Comparison of ENCODE assay signal across 26 mouse cellular contexts in genomic region chr10:36850231-36850630, GRCm38 (mm10).
DNase-seq lines count a peak whose midpoint lies in the region; ATAC-seq and TF ChIP-seq lines count a peak whose summit lies in the region.
"Had no signal": no experiment of that assay in that cellular context is flagged by ENCODE, and none has a peak within 500 bp of the region (broad histone marks: within the 10 kb centered on the region; RNA-seq: fewer than 3 reads in every experiment).

No protein-coding gene starts in this region.

- H3K4me1 ChIP-seq in ES-E14 (ENCODE audit: control insufficient read depth in 2 of 2, insufficient read depth in 2 of 2, low read length in 2 of 2, poor library complexity in 1 of 2): no peaks in the 10 kb centered on the region; a peak in 1 of 4 replicates
- no peaks in the 10 kb centered on the region for H3K4me1 ChIP-seq in forebrain, embryonic 15.5 days
- no peaks in the 10 kb centered on the region for H3K4me1 ChIP-seq in midbrain, embryonic 14.5 days (ENCODE audit: control insufficient read depth, insufficient read depth, low read length)

- H3K36me3 ChIP-seq in ES-E14 (ENCODE audit: control insufficient read depth, insufficient read depth, low read length, poor library complexity, severe bottlenecking): no peaks in the 10 kb centered on the region
- H3K36me3 ChIP-seq in forebrain, embryonic 15.5 days: no peaks in the 10 kb centered on the region
- no peaks in the 10 kb centered on the region for H3K36me3 ChIP-seq in midbrain, embryonic 14.5 days (ENCODE audit: control insufficient read depth, insufficient read depth, low read length)
- H3K36me3 ChIP-seq: G1E had no signal

- no peak overlapping the region for H3K4me2 ChIP-seq in forebrain, embryonic 15.5 days (replicated peaks)
- H3K4me2 ChIP-seq in midbrain, embryonic 14.5 days (ENCODE audit: low read length): no peak overlapping the region

- ATAC-seq in forebrain, embryonic 15.5 days (replicated peaks): no peak
- ATAC-seq in midbrain, embryonic 14.5 days (ENCODE audit: low FRiP score, low TSS enrichment): no peak
- ATAC-seq: activated CD4-positive, CD25-positive, alpha-beta regulatory T cell, adult 4 months; CD4-positive, CD25-positive, alpha-beta regulatory T cell, adult 4 months; Patski had no signal

- H3K27me3 ChIP-seq in forebrain, embryonic 15.5 days: no peaks in the 10 kb centered on the region
- H3K27me3 ChIP-seq in midbrain, embryonic 14.5 days (ENCODE audit: control insufficient read depth, insufficient read depth, low read length): no peaks in the 10 kb centered on the region
- H3K27me3 ChIP-seq: CH12.LX had no signal

- no peak overlapping the region for H3K9ac ChIP-seq in ES-E14 (ENCODE audit: insufficient read depth, low read depth, low read length, poor library complexity, severe bottlenecking)
- no peak overlapping the region for H3K9ac ChIP-seq in forebrain, embryonic 15.5 days (replicated peaks)
- H3K9ac ChIP-seq in midbrain, embryonic 14.5 days (replicated peaks; ENCODE audit: low read length): no peak overlapping the region

- in situ Hi-C loops in ES-E14 (cut with MboI; ENCODE audit: low sequenced_read_pairs in 2 of 2, unreplicated experiment in 2 of 2): no loop called here

- H3K27ac ChIP-seq in ES-E14 (ENCODE audit: insufficient read depth, low read depth, low read length, poor library complexity, severe bottlenecking): no peak overlapping the region
- H3K27ac ChIP-seq in forebrain, embryonic 15.5 days (replicated peaks): no peak overlapping the region
- H3K27ac ChIP-seq in midbrain, embryonic 14.5 days (replicated peaks; ENCODE audit: low read depth, low read length): no peak overlapping the region

- H3K4me3 ChIP-seq in ES-E14 (ENCODE audit: insufficient read depth in 1 of 2, low read depth in 1 of 2, low read length in 2 of 2, poor library complexity in 1 of 2, severe bottlenecking in 1 of 2): no peak overlapping the region
- no peak overlapping the region for H3K4me3 ChIP-seq in forebrain, embryonic 15.5 days
- H3K4me3 ChIP-seq in midbrain, embryonic 14.5 days (replicated peaks; ENCODE audit: low read depth, low read length): no peak overlapping the region

- peak; percentile 50 for DNase-seq in ES-CJ7 (ENCODE audit: low read depth, low spot score)
- no peak for DNase-seq in ES-E14 (ENCODE audit: low read depth, low spot score)
- peak; percentile 73 for DNase-seq in R1 (ENCODE audit: low read depth, low spot score)
- DNase-seq in ZHBTc4 (ENCODE audit: low read depth, low spot score): peak; percentile 31
- DNase-seq in kidney, postnatal 4 days: no peak
- DNase-seq in midbrain, embryonic 14.5 days: no peak
- no peak for DNase-seq in adrenal gland, adult 8-10 months
- DNase-seq: adrenal gland, adult 2 months; adrenal gland, postnatal 10 days; adrenal gland, postnatal 14 days; adrenal gland, postnatal 25 days; adrenal gland, postnatal 36 days; B cell, adult 2 months; cerebellum, adult 11 months; cerebellum, adult 11-12 months; cerebellum, adult 18-20 months; cerebellum, adult 2 months; cerebellum, adult 8-10 months; cerebellum, adult 9-10 months; cerebellum, adult 9-11 months had no signal

- 88% methylated on average over 3 of the region's 3 CpGs for WGBS in forebrain, embryonic 15.5 days
- 87% methylated on average over 3 of the region's 3 CpGs for WGBS in midbrain, embryonic 14.5 days

- peaks cover 2% of the 10 kb centered on the region; the same call in 1 of the 2 replicates for H3K9me3 ChIP-seq in ES-E14 (ENCODE audit: control insufficient read depth, insufficient read depth, low read depth, low read length)
- no peaks in the 10 kb centered on the region for H3K9me3 ChIP-seq in forebrain, embryonic 15.5 days
- no peaks in the 10 kb centered on the region for H3K9me3 ChIP-seq in midbrain, embryonic 14.5 days (ENCODE audit: control insufficient read depth, low read length)
- H3K9me3 ChIP-seq: G1E had no signal

TF ChIP-seq in ES-E14, 5 proteins besides CTCF, POLR2A, EP300 and RAD21:
- TF ChIP-seq CHD2 (IDR thresholded peaks at IDR 0.05; ENCODE audit: low read depth, low read length) (no peak), MAFK (IDR thresholded peaks at IDR 0.05; ENCODE audit: insufficient read depth, low read depth, low read length) (peak; percentile 63)

Comparison
In these comparisons a context has a peak if more than half of its experiments do, and no peak if none do; other contexts are left out.
1. DNase-seq: peak in ES-CJ7 (single experiment), R1 (single experiment) and ZHBTc4 (single experiment); none in ES-E14 (single experiment), kidney, postnatal 4 days (0 of 2), midbrain, embryonic 14.5 days (single experiment) and adrenal gland, adult 8-10 months (single experiment).